Mouse (Mus musculus) frontal cortex, postnatal 10 days (tissue): ENCODE results near the gene Kcnb1.

Experiments
- DNase-seq, 2 experiments: peaks; one replicate each; pipeline ENCODE4 v3.0.0; 2022; ENCODE audit warnings: low spot score in 2 of 2, mixed read lengths in 1 of 2

The Kcnb1 gene

DNA sequence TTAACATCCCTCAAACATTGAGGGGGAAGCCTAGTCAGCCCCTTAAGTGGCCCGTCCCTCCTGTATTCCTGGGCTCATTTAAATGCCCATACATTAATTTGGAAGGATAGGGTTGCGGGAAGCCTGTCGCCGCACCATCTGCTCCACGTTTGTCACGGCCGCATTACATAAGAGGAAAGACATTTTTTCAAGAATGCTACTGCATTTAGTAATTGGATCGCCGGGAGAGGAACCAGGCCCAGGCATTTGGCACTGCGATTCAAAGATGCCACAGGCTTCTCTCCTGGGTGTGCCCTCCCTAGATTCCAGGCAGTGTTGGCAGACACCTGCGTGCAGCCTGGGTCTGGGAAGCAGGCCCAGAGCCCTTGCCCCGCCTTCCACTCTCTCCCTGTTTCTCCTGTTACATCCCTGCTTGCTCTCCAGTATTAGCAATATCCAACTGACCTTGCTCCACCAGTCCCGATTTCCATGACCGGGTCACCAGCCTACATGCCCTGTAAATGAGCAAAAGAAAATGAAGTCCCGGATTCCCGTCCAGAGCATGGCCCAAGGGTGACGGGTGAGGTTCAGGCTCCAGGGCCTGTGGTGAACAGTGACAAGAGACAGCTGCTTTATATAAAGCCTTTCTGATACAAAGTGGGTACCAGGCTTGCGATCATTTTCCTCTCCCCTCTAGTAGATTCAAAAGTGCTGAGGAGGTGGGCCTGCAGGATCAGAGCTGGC, 110.3 kb downstream of the Kcnb1 start:
- DNase-seq: peak; percentile 43 to 64

DNA sequence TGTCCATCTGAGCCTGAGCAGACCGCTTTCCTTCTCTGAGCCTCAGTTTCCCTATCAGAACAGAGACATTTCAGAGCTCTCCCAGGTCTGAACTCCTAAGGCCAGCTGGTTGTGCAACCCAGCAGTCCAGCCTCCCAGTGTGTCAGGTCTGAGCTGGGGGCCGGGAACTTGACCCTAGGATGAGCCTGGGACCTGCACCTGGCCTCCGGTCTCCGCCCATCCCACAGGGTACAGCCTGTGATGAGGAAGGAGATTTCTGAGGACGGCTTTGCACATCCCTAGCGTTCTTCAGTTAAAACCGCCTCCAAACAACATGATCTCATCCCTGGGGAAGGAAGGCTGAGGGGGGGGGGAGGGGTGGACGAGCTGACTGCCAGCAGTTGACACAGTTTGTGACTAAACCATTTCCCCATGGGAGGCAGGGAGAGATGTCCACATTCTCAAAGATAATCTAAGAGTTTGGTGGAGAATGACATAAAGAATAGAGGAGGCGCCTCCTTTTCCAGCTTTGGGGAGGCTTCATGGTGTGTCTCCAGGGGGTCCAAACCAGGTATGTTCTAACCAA, 110.9 kb downstream of the Kcnb1 start:
- DNase-seq: no peak

DNA sequence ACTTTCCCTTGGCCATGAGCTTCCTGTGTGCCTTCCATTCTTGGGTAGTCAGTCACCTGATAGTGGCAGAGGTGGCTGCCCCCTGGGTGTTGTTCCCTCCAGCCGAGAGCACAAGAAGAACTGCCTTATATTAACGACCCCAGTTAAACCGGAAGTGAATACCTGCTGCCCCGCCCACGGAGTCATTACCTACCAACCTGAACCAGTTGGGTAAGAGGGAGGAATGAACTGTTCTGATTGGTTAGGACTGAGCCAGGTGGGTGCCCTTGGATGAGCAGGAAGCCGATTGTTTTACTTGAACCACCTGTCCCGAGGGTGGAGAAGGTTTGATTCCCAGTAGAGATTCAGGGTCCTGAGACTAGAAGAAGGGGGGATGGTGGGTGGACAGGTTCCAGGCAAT, 111.5 kb downstream of the Kcnb1 start:
- no peak for DNase-seq

DNA sequence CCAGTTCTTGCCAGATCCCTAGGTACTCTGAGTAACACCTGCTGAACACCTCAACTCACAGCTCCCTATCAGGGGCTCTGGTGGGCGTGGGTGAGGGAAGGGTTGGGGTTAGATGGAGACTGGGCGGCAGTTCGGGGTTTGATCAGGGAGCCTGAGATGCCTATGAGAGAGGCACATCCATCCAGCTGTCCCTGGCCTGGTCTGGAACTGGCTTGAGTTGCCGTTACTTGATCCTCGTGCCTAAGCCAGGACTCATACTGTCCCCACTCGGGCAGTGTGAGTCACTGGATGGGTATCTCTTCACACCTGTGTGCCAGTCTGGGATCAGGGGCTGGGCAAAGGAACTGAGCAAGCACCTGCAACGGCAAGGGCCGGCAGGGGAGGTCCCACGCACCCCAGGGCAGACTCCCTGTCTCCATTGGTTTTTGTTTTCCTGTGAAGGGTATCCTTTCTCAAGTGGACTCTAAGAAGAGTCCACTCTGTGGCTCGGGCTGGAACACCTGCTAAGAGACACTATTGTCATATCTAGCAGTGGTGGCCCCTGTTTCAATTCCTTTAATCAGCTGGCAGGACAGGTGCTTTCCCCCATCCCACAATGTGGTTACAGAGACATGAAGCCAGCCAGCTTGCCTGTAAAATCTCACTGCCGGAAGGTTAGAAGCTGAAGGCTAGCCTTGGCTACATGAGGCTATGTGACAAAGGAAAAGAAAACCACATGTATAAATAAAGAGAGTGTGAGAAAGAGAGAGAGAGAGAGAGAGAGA, 112.6 kb downstream of the Kcnb1 start:
- no peak for DNase-seq

DNA sequence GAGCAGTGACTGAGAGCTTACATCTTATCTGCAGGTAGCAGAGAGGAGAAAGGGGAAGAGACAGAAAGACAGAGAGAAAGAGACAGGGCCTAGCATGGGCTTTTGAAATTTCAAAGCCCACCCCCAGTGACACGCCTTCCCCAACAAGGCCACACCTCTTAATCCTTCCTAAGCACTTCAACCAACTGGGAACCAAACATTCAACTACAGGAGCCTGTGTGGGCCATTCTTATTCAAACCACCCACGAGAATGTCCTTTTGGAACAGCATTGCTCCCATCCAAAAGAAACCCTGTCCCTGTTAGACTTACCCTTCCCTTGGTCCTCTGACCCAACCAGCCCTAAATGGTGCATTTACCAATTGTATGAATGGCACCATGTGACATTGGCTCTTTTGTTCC, 113.2 kb downstream of the Kcnb1 start:
- no peak for DNase-seq

DNA sequence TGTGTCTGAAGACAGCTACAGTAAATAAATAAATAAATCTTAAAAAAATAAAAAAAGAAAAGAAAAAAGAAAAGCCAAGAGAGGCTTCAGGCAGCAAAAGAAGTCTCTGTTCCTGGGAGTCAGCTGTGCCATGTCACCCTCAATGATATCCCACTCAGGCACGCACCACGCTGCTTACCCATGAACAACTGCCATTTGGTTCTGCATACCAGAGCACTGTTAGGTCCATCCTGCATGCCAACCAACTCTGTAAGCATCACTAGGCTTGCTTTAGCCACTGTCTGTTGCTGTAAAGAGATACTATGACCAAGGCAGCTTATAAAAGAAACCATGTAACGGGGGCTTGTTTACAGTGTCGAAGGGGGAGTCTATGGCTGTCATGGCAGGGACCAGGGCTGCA, 113.6 kb downstream of the Kcnb1 start:
- no peak for DNase-seq

DNA sequence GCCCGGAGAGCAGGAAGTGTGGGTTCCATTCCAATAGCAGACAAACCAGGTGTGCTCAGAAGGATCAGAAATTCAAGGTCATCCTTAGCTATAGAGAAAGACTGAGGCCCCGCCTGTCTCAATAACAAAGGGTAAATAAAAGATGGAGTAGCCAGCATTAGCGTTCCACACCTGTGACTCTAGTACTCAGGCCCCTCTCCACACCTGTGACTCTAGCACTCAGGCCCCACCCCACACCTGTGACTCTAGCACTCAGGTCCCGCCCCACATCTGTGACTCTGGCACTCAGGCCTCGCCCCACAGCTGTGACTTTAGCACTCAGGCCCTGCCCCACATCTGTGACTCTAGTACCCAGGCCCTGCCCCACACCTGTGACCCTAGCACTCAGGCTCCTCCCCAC, 115.4 kb downstream of the Kcnb1 start:
- no peak for DNase-seq

DNA sequence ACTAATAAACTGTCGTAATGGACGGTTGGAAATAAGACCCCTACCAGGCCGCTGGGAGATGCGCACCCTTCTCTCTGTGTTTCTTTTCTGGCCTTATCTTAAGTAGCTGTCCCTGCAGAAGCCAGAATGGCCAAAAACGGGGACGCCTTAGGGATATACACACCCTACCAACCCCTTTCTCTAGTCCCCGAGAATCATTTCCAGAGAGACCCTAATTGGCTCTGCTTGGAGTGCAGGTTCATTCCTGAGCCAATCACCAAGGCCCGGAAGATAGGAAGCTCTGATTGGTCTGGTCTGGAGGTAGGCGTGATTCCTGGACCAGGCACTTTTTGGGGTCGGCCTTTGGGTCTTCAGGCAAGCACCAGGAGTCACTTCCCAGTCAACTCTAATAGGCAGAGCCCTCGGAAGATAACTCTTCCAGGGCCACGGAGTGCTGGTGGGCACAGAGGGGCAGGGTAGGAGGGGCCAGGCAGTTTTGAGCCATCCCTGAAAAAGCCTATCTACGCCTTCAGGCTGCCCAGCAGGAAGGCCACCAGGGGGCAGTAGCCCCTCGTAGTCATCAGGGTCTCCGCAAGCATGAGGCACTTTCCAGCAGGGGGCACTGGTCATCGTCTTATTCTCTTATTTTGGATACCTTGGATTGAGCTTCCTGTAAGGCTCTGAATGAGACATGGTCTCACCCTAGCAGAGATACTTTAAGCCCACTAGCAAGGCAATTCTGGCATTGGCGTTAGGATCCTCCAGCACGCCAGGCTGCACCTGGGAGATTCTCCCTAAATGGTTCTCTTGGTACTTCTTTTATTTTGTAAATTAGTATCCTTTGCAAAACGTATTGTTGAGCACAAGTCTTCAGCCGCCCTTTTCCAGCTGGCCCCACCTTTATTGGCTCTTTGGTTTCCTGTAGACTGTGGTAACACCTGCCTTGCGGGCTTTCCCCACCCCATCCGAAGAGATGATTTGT, 118.0 kb downstream of the Kcnb1 start:
- DNase-seq: peak; percentile 87 to 94

DNA sequence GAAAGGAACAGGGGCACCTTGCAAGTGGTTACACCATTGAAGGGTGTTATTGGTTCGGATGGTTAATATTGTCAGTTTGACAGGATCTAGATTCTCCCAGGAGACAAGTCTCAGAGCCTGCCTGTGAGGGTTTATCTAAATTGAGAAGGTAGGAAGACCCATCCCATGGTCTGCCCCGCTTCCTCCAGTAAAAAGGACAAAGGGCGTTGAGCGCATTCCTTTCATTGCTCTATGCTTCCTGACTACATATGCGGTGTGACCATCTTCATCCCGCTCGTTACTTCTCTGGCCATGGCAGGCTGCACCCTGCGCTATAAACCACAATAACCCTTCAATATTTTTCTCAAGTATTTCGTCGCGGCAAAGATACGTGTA, 118.7 kb downstream of the Kcnb1 start:
- DNase-seq: no peak

DNA sequence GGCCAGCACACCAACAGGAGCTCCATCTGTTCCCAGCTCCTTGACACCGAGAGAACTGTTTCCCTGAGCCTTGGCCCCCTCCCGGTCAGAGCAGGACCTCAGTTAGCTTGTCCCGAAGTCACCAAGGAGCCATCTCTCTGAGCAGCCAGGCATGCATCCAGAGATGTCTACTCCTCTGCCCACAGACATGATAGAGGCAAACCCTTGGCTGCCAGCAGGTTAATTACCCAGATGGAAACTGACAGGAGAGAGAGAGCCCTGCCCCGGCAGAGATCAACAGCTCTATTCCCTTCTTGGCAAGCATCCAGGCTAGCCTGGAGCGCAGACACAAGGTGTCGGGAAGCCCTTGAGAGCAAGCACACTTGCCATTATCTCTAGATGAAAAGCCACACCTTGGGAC, 119.6 kb downstream of the Kcnb1 start:
- DNase-seq: no peak

DNA sequence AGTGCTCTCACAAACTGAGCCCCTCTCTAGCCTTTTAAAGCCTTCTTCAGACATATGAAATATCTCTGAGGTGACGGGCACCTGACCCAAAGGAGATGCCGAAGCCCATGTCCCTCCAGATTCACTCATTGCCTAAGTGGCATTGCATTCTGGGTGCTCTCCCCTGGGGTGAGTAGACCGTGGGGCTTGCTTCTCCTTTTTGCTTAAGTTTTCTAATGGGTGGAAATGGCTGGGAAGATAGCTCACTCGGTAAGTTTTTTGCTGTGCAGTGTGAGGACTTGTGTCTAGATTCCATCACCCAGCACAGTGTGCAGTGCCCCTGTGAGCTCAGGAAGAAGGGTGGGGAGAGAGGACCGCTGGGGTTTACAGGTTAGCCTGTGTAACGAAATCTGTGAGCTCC, 122.4 kb downstream of the Kcnb1 start:
- no peak for DNase-seq

DNA sequence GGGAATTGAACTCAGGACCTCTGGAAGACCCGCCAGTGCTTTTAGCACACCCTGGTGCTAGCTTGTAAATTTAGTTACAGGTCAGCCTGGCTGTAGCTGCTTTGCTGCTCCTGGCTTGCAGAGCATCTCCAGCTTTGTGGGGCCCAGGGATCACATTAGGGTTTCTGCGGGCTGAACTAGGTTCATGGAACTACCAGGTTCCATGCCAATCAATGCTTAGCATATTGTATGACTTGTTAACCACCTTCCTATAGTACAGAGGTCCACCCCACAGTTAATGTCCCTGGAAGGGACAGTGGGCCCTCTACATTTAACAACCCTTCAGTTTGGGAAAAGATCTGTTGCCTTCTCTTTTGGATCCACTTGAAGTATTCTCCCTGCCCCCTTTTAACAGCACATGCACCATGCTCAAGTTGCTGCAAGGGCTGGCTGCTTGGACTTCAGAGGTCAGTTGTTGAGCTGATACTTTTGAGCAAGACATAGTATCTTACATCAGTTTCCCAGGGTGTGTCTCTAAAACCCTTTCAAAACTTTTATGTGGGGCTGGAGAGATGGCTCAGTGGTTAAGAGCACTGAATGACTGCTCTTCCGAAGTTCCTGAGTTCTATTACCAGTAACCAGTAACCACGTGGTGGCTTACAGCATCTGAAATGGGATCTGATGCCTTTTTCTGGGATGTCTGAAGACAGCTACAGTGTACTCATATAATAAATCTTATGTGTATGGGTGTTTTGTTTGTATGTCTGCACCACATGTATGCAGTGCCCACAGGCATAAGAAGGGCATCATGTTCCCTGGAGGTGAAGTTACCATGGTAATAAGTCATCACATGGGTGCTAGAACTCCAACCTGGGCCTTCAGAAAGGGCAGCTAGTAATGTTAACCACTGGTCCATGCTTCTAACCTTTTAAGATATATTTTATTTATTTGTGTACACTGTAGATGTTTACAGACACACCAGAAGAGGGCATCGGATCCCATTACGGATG, 123.1 kb downstream of the Kcnb1 start:
- DNase-seq: no peak

DNA sequence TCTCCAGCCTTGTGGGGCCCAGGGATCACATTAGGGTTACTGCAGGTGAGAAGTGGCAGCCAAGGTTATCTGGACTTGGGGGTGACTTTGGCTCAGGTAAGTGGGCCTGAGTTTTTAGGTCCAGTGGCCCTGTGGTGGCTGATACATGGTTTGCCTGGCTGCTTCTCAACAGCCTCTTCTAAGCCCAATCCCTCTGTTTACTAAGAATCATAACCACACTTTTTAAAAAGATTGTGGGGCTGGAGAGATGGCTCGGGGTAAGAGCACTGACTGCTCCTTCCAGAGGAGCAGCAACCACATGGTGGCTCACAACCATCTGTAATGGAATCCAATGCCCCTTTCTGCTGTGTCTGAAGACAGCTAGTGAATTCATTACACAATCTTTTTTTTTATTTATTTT, 123.9 kb downstream of the Kcnb1 start:
- no peak for DNase-seq

DNA sequence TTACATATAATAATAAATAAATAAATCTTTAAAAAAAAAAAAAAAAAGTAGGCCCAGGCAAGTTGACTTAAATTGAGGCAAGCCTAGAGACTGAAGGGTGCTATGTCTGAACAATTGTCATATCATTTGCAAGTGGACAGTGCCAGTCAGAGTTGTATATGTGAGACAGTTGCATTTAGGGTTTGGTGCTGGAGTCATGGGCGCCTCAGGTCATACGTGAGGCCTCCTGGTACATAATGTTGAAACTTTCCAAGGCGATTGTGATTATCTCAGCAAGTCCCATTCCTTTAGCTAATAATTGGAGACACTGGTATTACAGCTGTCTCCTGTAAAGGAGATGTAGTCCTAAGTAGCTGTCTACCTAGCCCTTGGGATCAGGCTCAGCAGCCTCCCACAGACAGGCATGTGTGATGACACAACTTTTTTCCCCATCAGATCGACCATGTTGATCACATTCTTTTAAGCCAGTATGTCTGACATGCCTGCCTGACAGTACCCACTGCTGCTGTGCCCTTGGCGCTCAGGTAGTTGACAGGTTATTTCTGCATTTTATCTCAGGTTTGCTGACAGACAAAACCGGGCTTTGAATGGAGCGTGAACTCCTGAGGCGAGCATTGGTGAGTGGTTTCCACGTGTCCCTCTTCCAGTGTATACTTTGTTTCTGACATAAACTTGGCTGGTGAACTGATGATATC, 125.2 kb downstream of the Kcnb1 start:
- no peak for DNase-seq

DNA sequence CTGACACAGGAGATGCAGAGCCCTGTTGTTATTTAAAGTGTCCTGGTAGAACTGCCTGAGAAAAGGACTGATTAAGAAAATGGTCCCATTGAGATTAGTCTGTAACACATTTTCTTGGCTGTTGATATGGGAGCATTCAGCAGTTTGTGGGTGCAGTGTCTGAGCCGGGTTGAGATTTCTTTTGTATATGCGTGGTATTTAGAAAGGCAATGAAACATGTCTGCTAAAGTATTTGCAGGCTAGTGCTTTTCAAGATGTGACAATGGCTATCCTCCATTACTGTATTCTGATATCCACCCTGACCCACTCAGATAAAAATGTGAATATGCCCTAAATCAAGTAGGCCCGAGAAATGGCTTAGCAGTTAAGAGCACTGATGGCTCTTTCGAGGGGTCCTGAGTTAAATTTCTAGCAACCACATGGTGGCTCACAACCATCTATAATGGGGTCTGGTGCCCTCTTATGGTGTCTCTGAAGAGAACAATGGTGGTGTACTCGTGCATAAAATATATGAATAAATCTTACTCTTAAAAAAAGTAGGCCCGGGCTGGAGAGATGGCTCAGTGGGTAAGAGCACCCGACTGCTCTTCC, 126.0 kb downstream of the Kcnb1 start:
- DNase-seq: no peak

DNA sequence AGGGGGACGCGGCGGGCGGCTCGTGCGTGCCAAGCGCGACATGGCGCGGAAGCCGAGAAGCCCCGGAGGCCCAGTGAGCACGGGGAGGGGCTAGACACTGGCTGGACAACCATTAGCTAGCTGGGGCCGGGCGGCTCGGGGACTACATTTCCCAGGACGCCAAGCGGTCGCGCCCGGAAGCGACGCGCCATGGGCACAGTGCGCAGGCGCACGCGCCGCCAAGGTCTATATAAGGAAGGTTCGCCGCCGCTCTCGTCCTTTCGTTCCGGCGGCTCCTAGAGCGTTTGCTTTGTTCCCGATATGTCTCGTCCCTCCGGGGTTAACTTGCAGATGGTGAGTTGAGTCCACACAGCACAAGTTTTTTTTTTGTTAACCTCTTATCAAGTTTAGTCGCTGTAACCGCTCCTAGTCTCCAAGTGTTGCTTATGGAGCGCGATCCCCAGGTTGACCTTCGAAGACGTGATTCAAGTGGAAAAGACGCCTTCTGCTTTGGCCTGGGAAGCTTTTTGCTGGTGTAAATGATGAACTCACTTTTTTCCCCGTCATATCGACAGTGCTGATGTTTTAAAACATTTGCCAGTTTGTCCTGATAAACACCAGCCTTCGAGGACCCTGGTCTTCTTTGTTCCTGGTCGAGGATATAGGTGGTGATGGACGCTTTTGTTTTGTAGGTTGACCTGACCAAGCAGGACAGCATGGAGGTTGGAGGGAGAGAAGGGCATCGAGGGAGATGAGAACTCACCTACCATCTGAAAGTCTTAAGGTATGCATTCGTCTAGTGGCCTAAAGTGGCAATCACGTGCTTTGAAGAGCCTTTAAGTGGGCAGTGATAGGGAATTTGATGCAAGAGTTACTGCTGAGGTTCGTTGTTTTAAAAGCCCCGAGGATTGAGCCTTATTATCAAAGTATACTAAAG, 126.7 kb downstream of the Kcnb1 start, which contains the start of gene Znfx1:
TSS of gene Znfx1 (minus strand) at position 51 of the 916 bp plus-strand sequence.
- peak; percentile 93 to 96 for DNase-seq

DNA sequence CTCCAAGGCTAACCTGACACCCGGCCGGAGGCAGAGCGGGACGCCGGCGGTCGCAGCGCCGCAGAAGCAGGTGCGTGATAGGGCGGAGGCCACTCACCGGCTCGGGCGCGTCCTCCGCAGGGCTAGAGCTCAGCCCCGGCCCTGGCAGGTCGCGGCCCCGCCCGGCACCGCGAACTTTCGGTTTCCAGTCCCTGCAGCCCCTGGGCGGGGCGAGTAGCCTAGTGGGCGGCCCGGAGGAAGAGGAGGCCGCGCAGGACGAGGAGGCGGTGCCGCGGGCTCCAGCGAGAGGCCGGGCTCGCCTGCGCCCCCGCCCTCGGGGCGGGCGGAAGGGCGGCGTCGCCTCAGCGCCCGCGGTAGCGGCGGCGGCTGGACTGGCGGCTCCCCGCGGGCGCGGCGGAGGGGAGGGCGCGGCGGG, 127.5 kb downstream of the Kcnb1 start:
- peak; percentile 83 to 88 for DNase-seq

DNA sequence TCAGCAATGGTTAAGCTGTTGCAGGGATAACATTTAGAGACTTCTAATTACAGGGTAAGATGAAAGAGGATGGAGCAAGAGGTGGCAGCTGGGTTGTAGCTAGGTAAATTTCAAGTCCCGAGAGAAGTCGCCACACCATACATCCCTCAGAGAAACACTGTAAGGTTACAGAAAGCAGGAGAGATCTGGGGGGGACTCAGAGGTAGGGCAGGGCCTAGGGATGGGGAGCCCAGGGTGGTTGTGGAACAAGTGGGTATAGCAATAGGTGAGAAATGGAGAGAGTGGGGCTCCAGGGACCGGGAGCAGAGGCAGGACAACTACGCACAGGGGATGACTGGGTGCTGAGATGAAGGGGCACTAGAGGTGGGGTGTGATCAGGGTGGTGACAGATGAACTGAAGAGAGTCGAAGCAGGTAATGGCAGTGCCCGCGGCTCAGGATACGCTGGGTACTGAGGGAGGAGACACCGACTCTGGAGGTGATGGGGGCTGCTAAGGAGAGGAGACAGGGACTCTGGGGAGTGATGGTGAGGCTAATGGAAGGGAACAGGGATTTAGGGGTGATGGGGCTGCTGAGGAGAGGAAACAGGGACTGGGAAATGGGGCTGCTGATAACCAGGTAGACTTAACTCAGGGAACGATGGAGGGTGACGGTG, 128.4 kb downstream of the Kcnb1 start:
- no peak for DNase-seq
